Mouse (Mus musculus): ENCODE measurements around the gene Aldh1l1. TPM values are rescaled to one million over a fixed set of nuclear protein-coding genes. Genes with fewer than 3 reads are reported as not detected.

Aldh1l1 gene
- polyA plus RNA-seq, 1 experiment = 47.0 TPM

GRCm38 (mm10) chr6:90590707-90591106, 104.5 kb downstream of the Aldh1l1 start:
- DNase-seq (ENCODE audit: low read depth) = no peak

GRCm38 (mm10) chr6:90594972-90595371, 108.7 kb downstream of the Aldh1l1 start:
- DNase-seq (ENCODE audit: low read depth) = no peak

GRCm38 (mm10) chr6:90597060-90597459, 110.8 kb downstream of the Aldh1l1 start:
- no peak for DNase-seq (ENCODE audit: low read depth)

GRCm38 (mm10) chr6:90597592-90597991, 111.4 kb downstream of the Aldh1l1 start:
- no peak for DNase-seq (ENCODE audit: low read depth)

GRCm38 (mm10) chr6:90598197-90598596, 112.0 kb downstream of the Aldh1l1 start:
- DNase-seq (ENCODE audit: low read depth) = no peak

GRCm38 (mm10) chr6:90600351-90600750, 114.1 kb downstream of the Aldh1l1 start:
- DNase-seq (ENCODE audit: low read depth) = no peak

- DNase-seq (ENCODE audit: low read depth) = no peak
Observed at GRCm38 (mm10) chr6:90601736-90602135, 115.5 kb downstream of the Aldh1l1 start.

GRCm38 (mm10) chr6:90602304-90602703, 116.1 kb downstream of the Aldh1l1 start:
- no peak for DNase-seq (ENCODE audit: low read depth)

- DNase-seq (ENCODE audit: low read depth) = no peak
Observed at GRCm38 (mm10) chr6:90603126-90603525, 116.9 kb downstream of the Aldh1l1 start.

GRCm38 (mm10) chr6:90604130-90604529, 117.9 kb downstream of the Aldh1l1 start:
- no peak for DNase-seq (ENCODE audit: low read depth)

GRCm38 (mm10) chr6:90604533-90605297, 118.5 kb downstream of the Aldh1l1 start, which contains the start of gene Slc41a3:
Gene Slc41a3, plus strand, starts transcription at chr6:90604725.
- peak; percentile 28 for DNase-seq (ENCODE audit: low read depth)

GRCm38 (mm10) chr6:90605298-90605665, 119.1 kb downstream of the Aldh1l1 start:
- no peak for DNase-seq (ENCODE audit: low read depth)

- no peak for DNase-seq (ENCODE audit: low read depth)
Observed at GRCm38 (mm10) chr6:90606538-90606937, 120.3 kb downstream of the Aldh1l1 start.

- DNase-seq (ENCODE audit: low read depth) = no peak
Observed at GRCm38 (mm10) chr6:90607196-90607595, 121.0 kb downstream of the Aldh1l1 start.

- no peak for DNase-seq (ENCODE audit: low read depth)
Observed at GRCm38 (mm10) chr6:90608186-90608585, 122.0 kb downstream of the Aldh1l1 start.

- no peak for DNase-seq (ENCODE audit: low read depth)
Observed at GRCm38 (mm10) chr6:90610248-90610647, 124.0 kb downstream of the Aldh1l1 start.

GRCm38 (mm10) chr6:90613277-90613676, 127.0 kb downstream of the Aldh1l1 start:
- no peak for DNase-seq (ENCODE audit: low read depth)

- no peak for DNase-seq (ENCODE audit: low read depth)
Observed at GRCm38 (mm10) chr6:90615362-90615761, 129.1 kb downstream of the Aldh1l1 start.

- DNase-seq (ENCODE audit: low read depth) = no peak
Observed at GRCm38 (mm10) chr6:90615991-90616390, 129.8 kb downstream of the Aldh1l1 start.

GRCm38 (mm10) chr6:90616481-90616880, 130.3 kb downstream of the Aldh1l1 start:
- no peak for DNase-seq (ENCODE audit: low read depth)

GRCm38 (mm10) chr6:90618274-90618673, 132.0 kb downstream of the Aldh1l1 start:
- DNase-seq (ENCODE audit: low read depth) = no peak

- no peak for DNase-seq (ENCODE audit: low read depth)
Observed at GRCm38 (mm10) chr6:90618821-90619636, 132.8 kb downstream of the Aldh1l1 start.

GRCm38 (mm10) chr6:90619936-90620335, 133.7 kb downstream of the Aldh1l1 start:
- no peak for DNase-seq (ENCODE audit: low read depth)
